Mouse (Mus musculus): ENCODE results near the gene Sept10.

- TF ChIP-seq POLR2A (IDR thresholded peaks at IDR 0.05; ENCODE audit: control insufficient read depth in 1 of 2, insufficient read depth in 1 of 2, low read depth in 1 of 2, low read length in 2 of 2, poor library complexity in 1 of 2) (no peak), MYC (IDR thresholded peaks at IDR 0.05; ENCODE audit: low read depth, low read length) (no peak), ZC3H11A (IDR thresholded peaks at IDR 0.05; ENCODE audit: low read depth, low read length) (no peak), CTCF (IDR thresholded peaks at IDR 0.05 in 2 of 3, conservative IDR thresholded peaks at IDR 0.05 in 1 of 3; ENCODE audit: control insufficient read depth in 1 of 3, insufficient read depth in 1 of 3, low read depth in 2 of 3, low read length in 3 of 3, poor library complexity in 1 of 3, severe bottlenecking in 1 of 3) (no peak), RCOR1 (IDR thresholded peaks at IDR 0.05; ENCODE audit: low read depth, low read length) (no peak), ZNF384 (IDR thresholded peaks at IDR 0.05; ENCODE audit: low read depth, low read length) (no peak), MAFK (IDR thresholded peaks at IDR 0.05; ENCODE audit: borderline replicate concordance, low read depth, low read length) (no peak), MYB (IDR thresholded peaks at IDR 0.05; ENCODE audit: low read depth, low read length) (no peak), TBP (IDR thresholded peaks at IDR 0.05; ENCODE audit: low read depth, low read length) (no peak), GATA1 (IDR thresholded peaks at IDR 0.05; ENCODE audit: low read depth, low read length) (no peak), MAZ (IDR thresholded peaks at IDR 0.05; ENCODE audit: low read depth, low read length) (no peak)
These were observed 105.3 kb downstream of the Sept10 start for GRCm38 (mm10) chr10:59116331-59116730.
